Mouse (Mus musculus) large intestine, adult 2 months (tissue): ENCODE measurements around the gene Gm3286. TPM values are rescaled to one million over a fixed set of nuclear protein-coding genes. Genes with fewer than 3 reads are reported as not detected.
"Not testable (repeated sequence)": the region's sequence is repeated elsewhere in the genome, so short reads cannot be mapped to it uniquely, and the experiment has no call there.

Experiments used
- DNase-seq: peaks from one replicate; pipeline ENCODE4 v3.0.0-alpha.2; 2012; ENCODE audit warnings: low read depth, low spot score
- polyA plus RNA-seq: library from polyadenylated mRNA; depleted of rRNA; stranded (reverse); fragments of >200 nt; gene quantifications from 2 replicates; pipeline ENCODE4 v1.2.3, GENCODE M21; 2012; rRNA removed

Gm3286 gene
- not detected in 2 replicates for polyA plus RNA-seq

DNA sequence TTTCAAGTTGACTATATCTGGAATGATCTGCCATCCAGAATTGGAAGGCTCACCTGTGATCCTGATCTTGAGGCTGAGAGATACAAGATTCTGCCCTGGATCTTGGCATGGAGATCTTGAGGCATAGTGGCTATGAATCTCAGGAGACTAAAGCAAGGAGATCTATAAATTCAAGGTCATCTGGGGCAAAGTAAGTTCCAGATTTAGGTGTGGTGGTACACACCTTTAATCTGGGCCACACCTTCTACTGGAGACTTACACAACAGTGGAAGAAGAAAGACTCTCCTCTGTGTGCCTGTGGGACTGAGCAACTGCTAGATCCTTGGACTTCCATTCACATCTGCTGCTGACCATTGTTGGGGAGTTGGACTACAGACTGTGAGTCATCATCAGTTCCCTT, at the start of gene Gm3286:
Gene Gm3286 (plus strand): TSS at position 301 of the 400 bp plus-strand sequence.
- DNase-seq, result not testable (repeated sequence)

Other genes with a start within 250 kb of the Gm3286 start
- gene Gm10424, start 238.0 kb upstream of the Gm3286 start, polyA plus RNA-seq, result not detected in 2 replicates
- gene Gm3259, start 204.8 kb upstream of the Gm3286 start, polyA plus RNA-seq, result not detected in 2 replicates
- gene D5Ertd577e, start 54.0 kb upstream of the Gm3286 start, polyA plus RNA-seq, result not detected in 2 replicates
- gene Gm7971, start 84.1 kb downstream of the Gm3286 start, polyA plus RNA-seq, result not detected in 2 replicates
- not detected in 2 replicates for gene Gm7978, start 225.4 kb downstream of the Gm3286 start, polyA plus RNA-seq
- gene Gm7982, start 231.3 kb downstream of the Gm3286 start, polyA plus RNA-seq, result not detected in 2 replicates